Mouse (Mus musculus) embryonic facial prominence, embryonic 10.5 days (tissue): ENCODE measurements at regions not wholly inside any gene's neighbourhood (a gene's known extent, or its start where the extent isn't known, plus 50 kb on each side); places are given as distances from the start of the nearest gene placed in this dataset.

ENCODE experiments used
- DNase-seq: peaks from one replicate; pipeline ENCODE4 v3.0.0-alpha.2; 2017; ENCODE audit warnings: low spot score
- H3K27ac ChIP-seq: fragments of 300-500 bp; sonication (generic); replicated peaks from 2 replicates; pipeline ENCODE4 v1.5.1; 2016; ENCODE audit warnings: mild to moderate bottlenecking
- H3K27me3 ChIP-seq: fragments of 300-500 bp; sonication (generic); replicated peaks from 2 replicates; pipeline ENCODE4 v1.6.1; 2016; ENCODE audit warnings: low read depth, mild to moderate bottlenecking; ENCODE audit not compliant: poor library complexity, severe bottlenecking
- H3K36me3 ChIP-seq: fragments of 300-500 bp; sonication (generic); replicated peaks from 2 replicates; pipeline ENCODE4 v1.6.1; 2016; ENCODE audit warnings: mild to moderate bottlenecking, moderate library complexity
- H3K4me1 ChIP-seq: fragments of 300-500 bp; sonication (generic); 2 replicates; pipeline ENCODE4 v1.6.1; 2016
- H3K4me3 ChIP-seq: fragments of 300-500 bp; sonication (generic); 2 replicates; pipeline ENCODE4 v1.5.1; 2016; ENCODE audit warnings: mild to moderate bottlenecking, moderate library complexity
- H3K9me3 ChIP-seq: fragments of 300-500 bp; sonication (generic); 2 replicates; pipeline ENCODE4 v1.6.1; 2016; ENCODE audit warnings: mild to moderate bottlenecking
- WGBS: fragments of 180-500 bp; shearing (Covaris S2); methylation state at CpG from one replicate; pipeline ENCODE4 v1.1.7; 2016; 5-methylcytosine and 5-hydroxymethylcytosine counted together

DNA sequence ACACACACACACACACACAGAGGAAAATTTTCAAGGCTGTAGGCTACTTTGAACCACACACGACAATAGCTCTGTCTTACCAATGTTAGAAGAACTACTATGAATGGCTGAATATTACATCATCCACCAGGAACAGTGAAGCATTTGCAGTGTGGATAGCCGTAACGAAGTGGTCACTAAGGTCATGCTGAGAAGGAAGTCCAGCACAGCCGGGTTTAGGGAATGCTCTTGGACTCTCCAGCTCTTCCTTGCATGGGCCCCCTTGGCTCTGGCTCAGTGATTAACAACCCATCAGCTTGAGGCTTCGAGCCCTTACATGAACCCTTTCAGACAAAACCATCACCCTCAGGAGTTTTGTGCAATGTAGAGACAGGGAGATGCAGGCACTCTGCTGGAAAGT, 245.3 kb downstream of the Adamts20 start:
- Histone ChIP-seq H3K4me1 (peaks cover 31% of the 10 kb centered on the region), H3K4me3 (no peak overlapping the region), H3K27me3 (no peaks in the 10 kb centered on the region), H3K27ac (no peak overlapping the region), H3K9me3 (no peaks in the 10 kb centered on the region), H3K36me3 (no peaks in the 10 kb centered on the region)
- 48% methylated on average over 5 of the region's 5 CpGs for WGBS
- DNase-seq: no peak

DNA sequence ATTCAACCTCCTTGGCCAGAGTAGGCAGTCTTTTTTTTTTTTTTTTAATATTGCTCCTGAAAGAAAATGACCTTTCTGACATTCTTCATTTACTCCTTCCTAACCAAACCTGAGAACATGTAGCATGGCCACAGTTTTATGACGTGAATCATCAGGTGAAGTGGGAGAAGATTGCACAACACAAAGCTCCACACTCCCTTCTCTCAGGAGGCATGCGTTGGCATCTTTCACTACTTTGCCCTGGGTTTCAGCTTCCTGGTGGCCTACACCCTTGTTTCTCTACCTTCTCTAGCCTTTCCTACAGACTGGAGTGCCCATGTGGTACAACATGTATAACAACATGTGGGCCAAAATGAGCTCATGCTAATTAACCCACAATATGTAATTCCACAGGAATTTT, 248.5 kb downstream of the Adamts20 start:
- no peak overlapping the region for H3K27ac ChIP-seq
- no peaks in the 10 kb centered on the region for H3K27me3 ChIP-seq
- WGBS: 90% methylated on average over 2 of the region's 2 CpGs
- peaks cover 37% of the 10 kb centered on the region for H3K4me1 ChIP-seq
- H3K9me3 ChIP-seq: no peaks in the 10 kb centered on the region
- H3K36me3 ChIP-seq: no peaks in the 10 kb centered on the region
- no peak for DNase-seq
- H3K4me3 ChIP-seq: no peak overlapping the region

DNA sequence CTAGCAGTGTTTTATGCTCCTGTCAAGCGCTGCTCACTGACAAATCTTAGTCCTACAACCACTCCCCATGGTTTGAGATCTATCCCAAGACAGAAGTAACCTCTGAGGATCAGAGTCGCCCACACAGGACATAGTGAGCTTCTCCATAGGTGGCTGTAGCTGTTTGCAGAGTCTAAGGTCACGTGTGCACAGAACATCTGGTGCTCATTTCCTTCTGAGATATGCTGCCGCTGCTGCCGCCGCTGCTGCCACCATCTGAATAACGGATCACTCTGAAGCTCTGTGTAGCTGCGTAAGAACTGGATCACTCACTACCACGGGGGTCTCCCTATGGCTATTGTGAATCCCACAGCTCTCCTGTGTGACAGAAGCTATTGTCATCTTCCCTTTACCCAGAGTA, 250.8 kb downstream of the Adamts20 start:
- peak; percentile 78 for DNase-seq
- Histone ChIP-seq H3K36me3 (no peaks in the 10 kb centered on the region), H3K4me1 (peaks cover 27% of the 10 kb centered on the region), H3K4me3 (0 out of 2 replicates have a peak overlapping the region, but pooled peaks have one; percentile 8), H3K27ac (peak overlapping the region; percentile 74), H3K27me3 (no peaks in the 10 kb centered on the region), H3K9me3 (no peaks in the 10 kb centered on the region)
- WGBS: 34% methylated on average over 9 of the region's 9 CpGs

DNA sequence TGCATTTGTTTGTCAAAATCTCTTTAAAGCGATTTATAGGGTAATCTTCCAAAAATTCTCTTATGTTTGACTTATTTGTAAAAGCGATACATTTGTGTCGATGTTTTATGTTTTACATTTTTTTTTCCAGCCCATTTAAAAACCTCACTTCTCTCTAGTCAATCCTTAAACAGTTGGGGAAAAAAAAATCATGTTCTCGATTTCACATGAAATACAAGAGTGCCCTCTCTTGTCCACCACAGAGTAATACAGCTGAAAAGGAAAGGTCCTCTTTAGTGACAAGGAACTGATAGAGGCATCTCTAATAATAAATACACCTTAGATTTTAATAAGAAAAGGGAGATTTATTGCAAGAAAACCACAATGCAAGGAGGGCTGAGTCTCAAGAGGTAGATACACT, 251.8 kb downstream of the Adamts20 start:
- no peaks in the 10 kb centered on the region for H3K27me3 ChIP-seq
- WGBS: 41% methylated on average over 4 of the region's 4 CpGs
- H3K9me3 ChIP-seq: no peaks in the 10 kb centered on the region
- H3K4me3 ChIP-seq: no peak overlapping the region
- peaks cover 27% of the 10 kb centered on the region for H3K4me1 ChIP-seq
- no peak for DNase-seq
- no peaks in the 10 kb centered on the region for H3K36me3 ChIP-seq
- no peak overlapping the region for H3K27ac ChIP-seq

DNA sequence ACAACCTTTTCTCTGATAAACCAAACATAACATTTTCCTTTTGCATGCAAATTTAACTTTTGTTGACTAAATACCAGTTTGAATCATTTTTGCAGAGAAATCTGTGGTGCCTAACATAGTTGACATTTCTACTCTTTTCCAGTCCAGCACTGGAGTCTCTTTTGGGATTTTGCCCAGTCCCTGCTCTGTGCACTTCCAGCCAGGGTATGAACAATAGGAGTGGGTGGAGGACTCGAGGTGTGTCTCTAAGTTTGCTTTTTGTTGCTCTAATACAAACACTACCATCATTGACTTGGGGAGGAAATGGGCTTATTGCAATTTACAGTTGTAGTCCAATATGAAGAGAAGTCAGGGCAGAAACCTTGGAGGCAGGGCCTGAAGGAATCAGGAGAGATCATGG, 256.7 kb downstream of the Adamts20 start:
- Histone ChIP-seq H3K9me3 (no peaks in the 10 kb centered on the region), H3K36me3 (no peaks in the 10 kb centered on the region), H3K4me3 (no peak overlapping the region), H3K27me3 (no peaks in the 10 kb centered on the region), H3K27ac (no peak overlapping the region), H3K4me1 (peaks cover 23% of the 10 kb centered on the region)
- DNase-seq: no peak
- 77% methylated on average over 1 of the region's 1 CpGs for WGBS

DNA sequence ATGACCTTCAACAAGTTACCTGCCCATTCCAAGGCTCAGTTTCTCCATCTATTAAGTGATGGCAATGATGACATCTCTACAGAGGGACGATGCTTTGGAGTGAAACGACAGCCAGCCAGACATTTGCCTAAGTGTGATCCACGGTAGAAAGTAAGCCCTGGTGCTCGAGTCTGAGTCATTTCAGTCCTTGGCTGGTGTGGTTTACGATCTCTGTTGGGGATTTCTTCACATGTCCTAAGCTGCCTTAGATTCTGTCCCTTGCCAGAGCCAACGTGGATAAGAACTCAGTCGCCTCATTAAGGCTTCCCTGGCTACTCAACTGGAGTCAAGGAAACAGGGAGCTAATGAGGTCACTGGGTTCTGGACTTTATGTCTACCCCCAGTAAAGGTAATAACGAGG, 258.8 kb downstream of the Adamts20 start:
- Histone ChIP-seq H3K27me3 (no peaks in the 10 kb centered on the region), H3K36me3 (no peaks in the 10 kb centered on the region), H3K9me3 (no peaks in the 10 kb centered on the region), H3K27ac (no peak overlapping the region), H3K4me1 (peaks cover 18% of the 10 kb centered on the region), H3K4me3 (no peak overlapping the region)
- 85% methylated on average over 8 of the region's 8 CpGs for WGBS
- DNase-seq: no peak

DNA sequence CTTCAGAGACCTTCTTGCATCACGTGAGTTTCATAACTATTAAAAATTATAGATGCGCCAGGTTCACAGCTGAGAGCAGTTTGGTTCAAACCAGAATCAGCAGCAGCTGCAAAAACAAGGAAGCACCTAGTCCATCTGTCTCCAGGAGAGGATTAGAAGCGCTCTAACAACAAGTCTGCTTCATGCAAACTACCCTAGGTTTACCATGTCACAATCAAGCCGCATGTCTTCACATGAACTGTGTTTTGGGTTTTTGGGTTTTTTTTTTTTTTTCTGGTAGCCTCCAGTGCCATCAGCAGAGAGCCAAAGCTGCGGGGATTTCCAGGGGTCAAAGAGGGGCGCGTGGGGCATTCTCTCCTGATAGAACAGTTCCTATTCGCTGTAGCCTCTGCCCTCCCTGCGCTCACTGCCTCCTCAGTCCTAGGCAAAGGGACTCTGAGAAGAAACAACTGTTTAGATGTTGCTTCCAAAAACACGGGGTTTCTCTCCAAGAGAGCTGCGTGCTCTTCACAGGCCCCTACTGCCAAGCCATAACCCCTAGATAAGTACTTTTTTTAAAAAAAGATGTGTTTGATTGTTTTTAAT, 259.8 kb downstream of the Adamts20 start:
- no peaks in the 10 kb centered on the region for H3K36me3 ChIP-seq
- DNase-seq: peak; percentile 24
- peak overlapping the region; percentile 44 for H3K27ac ChIP-seq
- H3K27me3 ChIP-seq: no peaks in the 10 kb centered on the region
- no peaks in the 10 kb centered on the region for H3K9me3 ChIP-seq
- 39% methylated on average over 11 of the region's 11 CpGs for WGBS
- peaks cover 18% of the 10 kb centered on the region for H3K4me1 ChIP-seq
- H3K4me3 ChIP-seq: no peak overlapping the region

DNA sequence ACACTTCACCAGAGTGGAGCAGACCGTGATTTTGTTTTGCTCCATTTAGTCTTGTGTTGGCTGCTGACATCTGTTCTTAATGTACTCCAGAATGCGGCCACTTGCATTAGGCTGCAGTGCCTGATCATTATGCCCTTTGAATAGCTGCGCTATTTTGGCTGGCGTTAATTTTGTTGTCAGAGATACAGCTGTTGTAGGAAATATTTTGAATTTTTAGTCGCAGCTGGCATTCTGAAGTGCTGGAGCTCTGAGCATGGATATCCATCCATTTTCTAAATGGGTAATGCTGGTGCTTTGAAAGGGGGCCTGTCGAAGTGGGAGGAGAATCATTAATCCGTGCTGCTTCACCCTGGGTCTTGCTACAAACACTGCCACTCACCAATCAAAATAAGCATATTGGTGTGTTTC, 275.1 kb downstream of the Adamts20 start:
- peak; percentile 51 for DNase-seq
- no peaks in the 10 kb centered on the region for H3K27me3 ChIP-seq
- H3K4me1 ChIP-seq: peaks cover 35% of the 10 kb centered on the region
- WGBS: 29% methylated on average over 7 of the region's 7 CpGs
- 0 out of 2 replicates have a peak overlapping the region, but pooled peaks have one; percentile 51 for H3K27ac ChIP-seq
- no peak overlapping the region for H3K4me3 ChIP-seq
- no peaks in the 10 kb centered on the region for H3K36me3 ChIP-seq
- no peaks in the 10 kb centered on the region for H3K9me3 ChIP-seq

DNA sequence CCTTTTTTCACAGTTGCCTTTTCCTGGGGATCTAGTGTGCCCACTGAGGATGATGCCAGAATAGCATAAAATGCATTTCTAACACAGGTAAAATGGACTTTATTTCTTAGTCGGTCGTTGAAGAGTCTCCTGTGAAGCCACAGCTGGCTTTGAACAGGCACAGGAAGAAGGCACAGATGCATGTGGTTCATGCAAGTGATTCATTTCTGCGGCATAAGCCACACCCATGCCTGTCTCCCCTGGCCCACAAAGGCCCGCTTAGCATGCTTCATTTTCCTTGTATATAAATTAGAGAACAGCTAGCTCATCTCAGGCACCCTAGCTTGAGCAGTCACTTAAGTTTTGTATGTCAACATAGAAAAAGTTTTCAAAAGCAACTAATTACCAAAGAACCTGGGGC, 277.6 kb downstream of the Adamts20 start:
- no peaks in the 10 kb centered on the region for H3K9me3 ChIP-seq
- H3K27me3 ChIP-seq: no peaks in the 10 kb centered on the region
- WGBS: 82% methylated on average over 4 of the region's 4 CpGs
- peaks cover 30% of the 10 kb centered on the region for H3K4me1 ChIP-seq
- no peak overlapping the region for H3K27ac ChIP-seq
- no peaks in the 10 kb centered on the region for H3K36me3 ChIP-seq
- no peak for DNase-seq
- H3K4me3 ChIP-seq: no peak overlapping the region

DNA sequence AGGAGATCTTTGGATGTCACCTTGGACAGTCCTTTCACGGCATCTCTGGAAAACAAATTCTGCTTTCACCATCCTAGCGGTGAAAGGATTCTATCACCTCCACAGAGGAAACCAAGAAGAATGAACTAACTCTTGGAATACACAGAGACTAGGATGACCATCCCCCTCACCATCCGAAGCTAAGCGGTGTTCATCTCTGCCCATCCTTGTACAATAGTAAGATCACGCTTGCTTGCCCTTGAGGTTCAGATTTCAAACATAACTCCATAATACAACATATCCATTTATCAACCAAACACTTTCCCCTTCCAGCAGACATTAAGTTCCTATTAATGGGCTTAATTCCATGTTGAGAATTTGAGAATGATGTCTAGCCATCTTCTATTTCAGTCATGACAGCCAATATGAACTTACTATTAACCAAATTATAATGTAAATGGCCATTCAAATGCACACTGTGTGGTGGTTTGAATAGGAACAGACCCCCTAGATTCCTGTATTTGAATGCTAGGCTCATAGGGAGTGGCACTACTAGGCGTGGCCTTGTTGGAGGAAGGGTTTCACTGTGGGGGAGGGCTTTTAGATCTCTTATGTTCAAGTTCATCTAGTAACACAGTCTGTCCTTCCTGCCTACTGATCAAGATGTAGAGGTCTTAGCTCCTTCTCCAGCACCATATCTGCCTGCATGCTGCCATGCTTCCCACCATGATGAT, 281.4 kb downstream of the Adamts20 start:
- Histone ChIP-seq H3K27me3 (no peaks in the 10 kb centered on the region), H3K27ac (no peak overlapping the region), H3K9me3 (no peaks in the 10 kb centered on the region), H3K4me3 (no peak overlapping the region), H3K36me3 (no peaks in the 10 kb centered on the region), H3K4me1 (peaks cover 15% of the 10 kb centered on the region)
- WGBS: 94% methylated on average over 6 of the region's 6 CpGs
- DNase-seq: no peak

DNA sequence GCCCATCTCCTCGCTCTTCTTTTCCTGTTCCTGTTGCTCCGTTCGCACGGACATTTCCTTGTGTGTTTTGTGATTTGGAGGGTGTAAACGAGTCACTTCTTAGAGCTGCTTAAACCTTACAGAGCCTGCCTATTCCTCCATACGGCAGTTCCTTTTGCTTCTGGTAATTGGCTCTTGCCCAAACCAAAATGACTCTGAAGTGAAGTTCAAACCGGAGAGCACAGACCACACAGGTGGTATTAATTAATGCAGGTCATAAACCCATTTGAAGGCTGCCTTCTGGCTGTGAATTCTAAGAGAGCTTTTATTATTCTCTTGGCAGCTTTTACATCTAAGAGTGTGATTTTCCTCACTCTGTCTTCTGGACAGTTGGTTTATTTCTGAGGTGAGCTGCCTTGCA, 291.1 kb downstream of the Adamts20 start:
- WGBS: 69% methylated on average over 7 of the region's 7 CpGs
- no peaks in the 10 kb centered on the region for H3K9me3 ChIP-seq
- peaks cover 16% of the 10 kb centered on the region for H3K4me1 ChIP-seq
- H3K27me3 ChIP-seq: no peaks in the 10 kb centered on the region
- no peaks in the 10 kb centered on the region for H3K36me3 ChIP-seq
- H3K4me3 ChIP-seq: no peak overlapping the region
- 0 out of 2 replicates have a peak overlapping the region, but pooled peaks have one; percentile 35 for H3K27ac ChIP-seq
- no peak for DNase-seq

DNA sequence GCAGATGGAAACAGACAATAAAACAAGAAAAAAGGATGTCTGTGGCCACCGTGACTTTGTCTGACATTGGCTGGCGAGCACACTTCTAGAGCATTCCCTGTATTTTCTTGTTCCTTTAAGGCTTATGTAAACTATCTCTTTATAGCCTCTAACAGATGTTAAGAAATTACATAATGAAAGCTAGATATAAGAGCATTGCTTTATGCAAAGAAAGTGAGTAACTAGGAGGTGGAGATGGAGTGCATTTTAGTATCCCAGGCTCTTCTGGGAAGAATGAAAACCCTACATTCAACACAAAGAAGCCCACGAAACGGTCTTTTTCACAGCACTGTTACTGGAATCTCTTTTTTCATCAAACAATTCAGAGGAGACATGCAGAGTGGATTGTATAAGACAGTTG, 304.4 kb downstream of the Adamts20 start:
- no peak overlapping the region for H3K4me3 ChIP-seq
- no peaks in the 10 kb centered on the region for H3K9me3 ChIP-seq
- no peak for DNase-seq
- H3K4me1 ChIP-seq: no peaks in the 10 kb centered on the region
- H3K27ac ChIP-seq: no peak overlapping the region
- no peaks in the 10 kb centered on the region for H3K27me3 ChIP-seq
- no peaks in the 10 kb centered on the region for H3K36me3 ChIP-seq
- 92% methylated on average over 4 of the region's 4 CpGs for WGBS

DNA sequence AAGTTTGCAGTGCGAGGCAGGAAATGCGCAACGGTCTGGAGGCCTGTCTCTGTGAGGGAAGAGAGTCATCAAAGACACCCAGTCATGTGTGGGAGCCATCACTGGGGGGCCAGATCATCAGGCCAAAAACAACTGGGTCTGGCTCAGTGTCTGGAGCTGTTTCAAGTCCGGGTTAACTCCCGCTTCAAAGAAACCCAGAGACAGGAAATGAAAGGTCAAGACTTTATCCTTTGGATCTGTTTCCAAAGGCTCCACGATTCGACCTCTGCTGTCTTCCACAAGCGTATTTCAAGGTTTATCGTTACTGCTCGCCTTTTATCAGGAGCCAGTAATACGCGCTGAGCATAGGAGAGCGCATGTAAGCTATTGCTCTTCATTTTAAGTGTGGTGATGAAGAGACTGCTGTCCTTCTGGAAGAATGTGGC, 325.7 kb downstream of the Adamts20 start:
- DNase-seq: peak; percentile 44
- Histone ChIP-seq H3K9me3 (no peaks in the 10 kb centered on the region), H3K36me3 (no peaks in the 10 kb centered on the region), H3K4me3 (no peak overlapping the region), H3K27me3 (no peaks in the 10 kb centered on the region), H3K27ac (peak overlapping the region; percentile 58), H3K4me1 (peaks cover 25% of the 10 kb centered on the region)
- WGBS: 28% methylated on average over 13 of the region's 13 CpGs
